Mouse (Mus musculus): ENCODE results near the gene Tram2. TPM values are rescaled to one million over a fixed set of nuclear protein-coding genes. Genes with fewer than 3 reads are reported as not detected.

Tram2 gene
- polyA plus RNA-seq, 2 experiments, result 1.2 to 1.8 TPM

DNA sequence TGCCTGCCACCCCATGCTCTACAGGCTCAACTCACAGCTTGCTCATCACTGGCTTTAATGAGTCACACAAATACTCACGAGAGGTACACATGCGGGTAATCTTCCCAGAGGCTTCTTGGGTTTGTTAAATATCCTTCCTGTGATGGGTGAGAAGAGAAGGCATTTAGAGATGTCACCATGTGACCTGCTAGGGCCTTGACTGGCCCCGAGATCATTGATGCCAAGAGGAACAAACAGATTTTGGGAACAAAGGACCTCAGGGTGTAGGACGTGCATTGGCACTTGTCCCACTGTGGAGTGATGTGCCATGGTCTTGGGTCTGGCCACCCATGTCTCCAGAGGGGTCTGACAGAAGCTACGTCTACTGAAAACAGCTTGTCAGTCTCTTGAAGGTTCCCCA, 72.3 kb downstream of the Tram2 start:
- Histone ChIP-seq H3K36me3 (replicated peaks; ENCODE audit: control insufficient read depth, insufficient read depth, low read depth) (no peaks in the 10 kb centered on the region), H3K4me3 (ENCODE audit: insufficient read depth in 1 of 2, low read depth in 2 of 2, low read length in 2 of 2) (no peak overlapping the region), H3K9ac (replicated peaks) (no peak overlapping the region), H3K9me3 (ENCODE audit: control insufficient read depth, low read length) (no peaks in the 10 kb centered on the region), H3K4me2 (ENCODE audit: low read depth) (no peak overlapping the region), H3K27ac (no peak overlapping the region), H3K27me3 (ENCODE audit: control insufficient read depth, insufficient read depth, low read length) (no peaks in the 10 kb centered on the region), H3K4me1 (replicated peaks; ENCODE audit: control insufficient read depth in 2 of 2, insufficient read depth in 2 of 2, low read length in 1 of 2) (no peaks in the 10 kb centered on the region)
- DNase-seq (ENCODE audit: low read depth in 3 of 3, low spot score in 3 of 3) (no peak), ATAC-seq (ENCODE audit: insufficient read depth) (no peak)
- TF ChIP-seq CTCF (IDR thresholded peaks at IDR 0.05; ENCODE audit: low read depth) (no peak), EP300 (IDR thresholded peaks at IDR 0.05; ENCODE audit: low read depth) (no peak)
- 66% methylated on average over 5 of the region's 5 CpGs for WGBS (ENCODE audit: insufficient replicate concordance)

DNA sequence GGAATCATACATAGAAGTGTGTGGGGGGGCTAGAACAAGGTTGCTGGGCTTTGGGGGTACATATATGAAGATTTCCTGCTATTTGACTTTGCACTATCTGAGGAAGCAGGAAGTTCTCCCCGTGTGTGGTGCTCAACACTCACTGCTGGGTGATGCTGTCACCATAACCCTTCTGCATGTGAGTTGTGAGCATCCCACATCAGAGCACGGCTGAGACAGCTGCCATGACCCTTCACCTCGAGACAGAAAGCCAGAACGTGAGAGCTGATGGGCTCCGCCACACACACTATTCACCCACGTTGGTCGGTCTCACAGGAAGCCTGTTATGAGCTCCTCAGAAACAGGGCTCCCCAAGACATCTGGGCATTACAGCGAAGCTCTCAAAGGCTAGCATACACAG, 74.4 kb downstream of the Tram2 start:
- TF ChIP-seq CTCF (IDR thresholded peaks at IDR 0.05; ENCODE audit: low read depth), result no peak
- no peak for TF ChIP-seq EP300 (IDR thresholded peaks at IDR 0.05; ENCODE audit: low read depth)
- H3K27ac ChIP-seq, result no peak overlapping the region
- ATAC-seq (ENCODE audit: insufficient read depth) (no peak), DNase-seq (ENCODE audit: low read depth in 3 of 3, low spot score in 3 of 3) (no peak)
- H3K4me2 ChIP-seq (ENCODE audit: low read depth), result no peak overlapping the region
- H3K9me3 ChIP-seq (ENCODE audit: control insufficient read depth, low read length), result no peaks in the 10 kb centered on the region
- no peaks in the 10 kb centered on the region for H3K36me3 ChIP-seq (replicated peaks; ENCODE audit: control insufficient read depth, insufficient read depth, low read depth)
- no peaks in the 10 kb centered on the region for H3K4me1 ChIP-seq (replicated peaks; ENCODE audit: control insufficient read depth in 2 of 2, insufficient read depth in 2 of 2, low read length in 1 of 2)
- no peak overlapping the region for H3K9ac ChIP-seq (replicated peaks)
- H3K27me3 ChIP-seq (ENCODE audit: control insufficient read depth, insufficient read depth, low read length), result no peaks in the 10 kb centered on the region
- H3K4me3 ChIP-seq (ENCODE audit: insufficient read depth in 1 of 2, low read depth in 2 of 2, low read length in 2 of 2), result no peak overlapping the region
- 60% methylated on average over 8 of the region's 8 CpGs for WGBS (ENCODE audit: insufficient replicate concordance)

DNA sequence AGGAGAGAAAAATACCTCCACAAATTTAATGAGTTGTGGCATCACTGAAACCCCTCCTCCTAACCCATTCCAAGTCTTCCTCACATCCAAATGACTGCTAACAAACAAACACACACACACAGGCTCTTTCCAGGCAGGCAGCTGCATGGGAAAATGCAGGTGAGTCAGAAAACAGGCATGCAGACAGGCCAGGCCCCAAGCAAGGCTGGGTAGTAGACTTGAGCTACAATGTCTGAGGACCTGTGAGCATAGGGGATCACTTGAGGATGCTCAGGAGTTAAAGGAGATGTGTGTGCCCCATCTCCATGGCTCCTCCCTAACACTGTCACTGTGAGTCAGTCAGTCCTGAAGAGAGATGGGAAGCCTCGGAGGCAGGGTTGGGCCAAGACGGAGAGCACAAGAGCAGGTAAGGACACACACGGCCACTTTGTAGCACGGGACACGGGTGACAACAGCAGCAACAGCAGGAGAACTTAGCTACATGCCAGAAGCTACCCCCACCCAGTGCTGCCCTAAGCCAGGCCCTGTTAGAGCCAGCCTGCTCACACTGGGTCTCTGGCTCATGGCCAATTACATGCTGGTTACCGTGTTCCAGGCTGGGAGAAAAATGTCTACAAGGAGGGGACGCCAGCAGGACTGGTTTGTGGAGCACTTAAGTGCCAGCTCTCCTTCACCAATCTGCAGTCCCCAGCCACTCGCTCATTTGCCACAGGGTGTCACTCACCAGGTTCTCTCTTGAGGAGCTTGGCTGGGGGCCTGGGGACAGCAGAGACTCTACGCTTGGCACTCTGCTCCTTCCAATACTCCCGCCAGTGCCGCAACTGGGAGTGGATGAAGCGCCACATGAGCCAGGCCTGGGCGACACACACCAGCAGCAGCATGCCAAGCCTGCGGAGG, 76.5 kb downstream of the Tram2 start:
- WGBS (ENCODE audit: insufficient replicate concordance), result 72% methylated on average over 14 of the region's 14 CpGs
- no peaks in the 10 kb centered on the region for H3K36me3 ChIP-seq (replicated peaks; ENCODE audit: control insufficient read depth, insufficient read depth, low read depth)
- H3K4me2 ChIP-seq (ENCODE audit: low read depth), result no peak overlapping the region
- no peak for DNase-seq (ENCODE audit: low read depth in 3 of 3, low spot score in 3 of 3)
- no peak overlapping the region for H3K27ac ChIP-seq
- TF ChIP-seq CTCF (IDR thresholded peaks at IDR 0.05; ENCODE audit: low read depth), result no peak
- TF ChIP-seq EP300 (IDR thresholded peaks at IDR 0.05; ENCODE audit: low read depth), result no peak
- H3K9me3 ChIP-seq (ENCODE audit: control insufficient read depth, low read length), result no peaks in the 10 kb centered on the region
- no peak for ATAC-seq (ENCODE audit: insufficient read depth)
- no peaks in the 10 kb centered on the region for H3K27me3 ChIP-seq (ENCODE audit: control insufficient read depth, insufficient read depth, low read length)
- no peak overlapping the region for H3K9ac ChIP-seq (replicated peaks)
- no peak overlapping the region for H3K4me3 ChIP-seq (ENCODE audit: insufficient read depth in 1 of 2, low read depth in 2 of 2, low read length in 2 of 2)
- peaks cover 0 to 6% of the 10 kb centered on the region in 2 experiments; a peak in 2 of 4 replicates for H3K4me1 ChIP-seq (replicated peaks; ENCODE audit: control insufficient read depth in 2 of 2, insufficient read depth in 2 of 2, low read length in 1 of 2)

- Histone ChIP-seq H3K27ac (no peak overlapping the region), H3K9ac (replicated peaks) (no peak overlapping the region), H3K36me3 (replicated peaks; ENCODE audit: control insufficient read depth, insufficient read depth, low read depth) (no peaks in the 10 kb centered on the region), H3K9me3 (ENCODE audit: control insufficient read depth, low read length) (no peaks in the 10 kb centered on the region), H3K27me3 (ENCODE audit: control insufficient read depth, insufficient read depth, low read length) (no peaks in the 10 kb centered on the region), H3K4me3 (ENCODE audit: insufficient read depth in 1 of 2, low read depth in 2 of 2, low read length in 2 of 2) (no peak overlapping the region), H3K4me2 (ENCODE audit: low read depth) (no peak overlapping the region), H3K4me1 (replicated peaks; ENCODE audit: control insufficient read depth in 2 of 2, insufficient read depth in 2 of 2, low read length in 1 of 2) (peaks cover 0 to 12% of the 10 kb centered on the region in 2 experiments; a peak in 2 of 4 replicates)
- TF ChIP-seq EP300 (IDR thresholded peaks at IDR 0.05; ENCODE audit: low read depth), result no peak
- TF ChIP-seq CTCF (IDR thresholded peaks at IDR 0.05; ENCODE audit: low read depth), result no peak
- ATAC-seq (ENCODE audit: insufficient read depth) (no peak), DNase-seq (ENCODE audit: low read depth in 3 of 3, low spot score in 3 of 3) (no peak)
- 51% methylated on average over 13 of the region's 13 CpGs for WGBS (ENCODE audit: insufficient replicate concordance)
Measured at GRCm38 (mm10) chr1:20997881-20998389, 81.1 kb downstream of the Tram2 start.

DNA sequence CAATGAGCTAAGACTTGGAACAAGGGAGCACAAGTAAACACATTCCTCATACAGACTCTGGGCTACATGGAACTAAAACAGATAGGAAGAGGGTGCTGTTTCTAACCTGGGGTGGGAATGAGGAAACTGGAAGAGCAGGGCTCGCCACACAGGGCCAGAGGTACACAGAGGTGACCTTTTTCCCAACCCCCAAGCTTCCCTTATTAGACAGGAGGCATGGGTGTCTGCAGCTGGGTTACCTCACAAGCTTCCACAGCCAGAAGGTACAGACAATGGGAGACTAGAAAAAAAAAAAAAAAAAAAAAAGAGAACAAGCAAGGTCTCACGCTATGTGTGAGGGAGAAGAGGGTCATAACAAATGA, 81.7 kb downstream of the Tram2 start:
- Histone ChIP-seq H3K9me3 (ENCODE audit: control insufficient read depth, low read length) (no peaks in the 10 kb centered on the region), H3K36me3 (replicated peaks; ENCODE audit: control insufficient read depth, insufficient read depth, low read depth) (no peaks in the 10 kb centered on the region), H3K4me2 (ENCODE audit: low read depth) (no peak overlapping the region), H3K27ac (no peak overlapping the region), H3K9ac (replicated peaks) (no peak overlapping the region), H3K27me3 (ENCODE audit: control insufficient read depth, insufficient read depth, low read length) (no peaks in the 10 kb centered on the region), H3K4me1 (replicated peaks; ENCODE audit: control insufficient read depth in 2 of 2, insufficient read depth in 2 of 2, low read length in 1 of 2) (peaks cover 0 to 12% of the 10 kb centered on the region in 2 experiments; a peak in 2 of 4 replicates), H3K4me3 (ENCODE audit: insufficient read depth in 1 of 2, low read depth in 2 of 2, low read length in 2 of 2) (no peak overlapping the region)
- WGBS (ENCODE audit: insufficient replicate concordance), result 72% methylated on average over 2 of the region's 2 CpGs
- DNase-seq (ENCODE audit: low read depth in 3 of 3, low spot score in 3 of 3) (no peak), ATAC-seq (ENCODE audit: insufficient read depth) (peak; percentile 39)
- TF ChIP-seq CTCF (IDR thresholded peaks at IDR 0.05; ENCODE audit: low read depth), result no peak
- TF ChIP-seq EP300 (IDR thresholded peaks at IDR 0.05; ENCODE audit: low read depth), result no peak
